Mouse (Mus musculus): ENCODE measurements around the gene Chrna4.

Chrna4 gene

DNA sequence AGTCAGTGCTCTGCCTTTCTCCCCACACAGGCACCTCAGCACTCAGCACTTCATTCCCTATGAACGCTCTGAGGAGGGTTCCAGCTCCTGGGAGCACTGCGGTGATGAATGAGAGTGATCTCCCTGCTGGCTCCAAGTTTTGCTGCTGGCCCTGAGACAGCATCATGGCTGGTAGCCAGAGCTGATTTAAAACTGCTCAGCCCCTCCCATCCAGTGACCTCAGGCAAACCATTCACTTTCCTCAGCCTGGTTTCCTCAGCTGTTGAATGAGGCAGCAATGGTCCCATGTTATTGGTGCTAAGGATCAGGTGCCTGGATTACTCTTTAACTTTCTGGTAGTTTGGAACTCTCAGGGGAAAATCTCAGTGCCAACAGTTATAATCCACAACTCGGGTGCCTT, at the start of gene Chrna4:
Gene Chrna4, minus strand, starts transcription at position 110 of the 400 bp plus-strand sequence.
- DNase-seq (ENCODE audit: low spot score in 2 of 2), result no peak

DNA sequence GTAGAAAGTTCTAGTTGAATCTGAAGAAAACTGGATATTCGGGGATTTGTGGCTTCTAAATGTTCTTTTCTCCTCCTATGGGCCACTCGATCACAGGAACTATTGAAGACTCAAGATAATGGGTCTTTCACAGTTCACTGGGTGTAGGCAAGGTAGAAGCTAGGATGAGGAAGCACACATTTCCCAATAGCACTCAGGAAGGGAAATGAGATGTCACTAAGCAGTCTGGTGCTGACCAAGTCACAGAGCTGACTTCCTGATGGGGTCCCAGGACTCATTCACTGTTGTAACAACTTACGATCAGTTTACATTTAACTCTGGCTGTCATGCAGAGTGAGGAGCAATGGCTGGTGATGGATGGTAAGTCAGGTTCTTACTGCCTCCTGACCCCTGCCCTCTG, 46.8 kb upstream of the Chrna4 start:
- no peak for DNase-seq (ENCODE audit: low spot score in 2 of 2)

DNA sequence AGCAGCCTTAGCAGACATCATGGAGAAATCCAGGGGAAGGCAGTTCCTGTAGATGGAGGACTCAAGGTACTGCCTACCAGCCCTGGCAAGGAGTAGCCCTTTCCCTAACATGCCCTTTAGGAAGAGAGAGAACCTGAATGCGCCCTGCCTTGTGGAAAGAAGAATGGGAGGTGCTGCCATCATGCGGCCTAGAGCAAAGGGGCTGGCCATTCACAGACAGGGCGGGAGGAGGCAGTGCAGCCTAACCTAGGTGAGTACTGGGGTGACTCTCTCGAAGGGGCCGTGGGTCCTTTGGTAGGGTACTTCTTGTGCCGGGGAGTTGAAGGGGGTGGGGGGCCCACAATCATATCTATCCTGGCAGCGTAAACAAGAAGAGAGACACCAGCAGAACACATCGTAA, 41.7 kb upstream of the Chrna4 start:
- DNase-seq (ENCODE audit: low spot score in 2 of 2), result no peak

DNA sequence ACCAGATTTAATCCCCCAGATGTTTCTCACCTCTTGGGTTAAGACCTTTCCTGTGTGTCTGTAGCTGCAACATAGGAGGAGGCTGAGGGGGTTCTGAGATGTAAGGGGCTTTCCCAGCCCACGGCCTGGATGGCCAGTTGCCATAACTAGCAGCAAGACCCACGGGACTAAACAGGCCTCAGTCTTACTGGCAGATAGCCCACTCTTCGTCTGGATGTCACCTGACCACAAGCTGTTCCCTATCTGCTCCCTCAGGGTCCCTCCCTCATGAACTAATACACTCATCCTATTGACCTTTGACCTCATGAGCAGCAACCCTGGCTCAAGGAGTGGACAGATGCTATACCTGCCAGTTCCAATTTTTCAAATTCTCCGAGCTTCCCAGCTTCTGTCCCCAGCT, 40.6 kb upstream of the Chrna4 start:
- no peak for DNase-seq (ENCODE audit: low spot score in 2 of 2)

DNA sequence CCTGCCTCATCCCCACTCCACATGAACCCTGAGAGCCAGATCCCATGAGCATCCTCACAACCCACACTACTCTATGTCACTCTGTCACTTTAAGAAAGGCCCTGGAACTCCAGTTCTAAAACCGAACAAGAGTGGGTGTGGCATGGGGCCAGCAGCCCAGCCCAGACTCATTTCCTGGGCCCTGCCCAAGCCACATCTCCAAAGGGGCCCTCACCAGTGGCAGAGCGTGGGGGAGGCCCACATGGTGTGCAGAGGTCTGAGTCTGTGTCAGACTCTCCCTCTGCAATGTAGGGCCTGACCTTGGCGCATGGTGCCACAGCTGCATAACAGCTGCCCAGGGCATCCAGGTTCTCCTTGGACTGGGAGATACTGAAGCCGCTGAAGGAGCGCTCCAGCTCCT, 37.5 kb upstream of the Chrna4 start:
- peak in 1 of 2 experiments; percentile 34 for DNase-seq (ENCODE audit: low spot score in 2 of 2)

DNA sequence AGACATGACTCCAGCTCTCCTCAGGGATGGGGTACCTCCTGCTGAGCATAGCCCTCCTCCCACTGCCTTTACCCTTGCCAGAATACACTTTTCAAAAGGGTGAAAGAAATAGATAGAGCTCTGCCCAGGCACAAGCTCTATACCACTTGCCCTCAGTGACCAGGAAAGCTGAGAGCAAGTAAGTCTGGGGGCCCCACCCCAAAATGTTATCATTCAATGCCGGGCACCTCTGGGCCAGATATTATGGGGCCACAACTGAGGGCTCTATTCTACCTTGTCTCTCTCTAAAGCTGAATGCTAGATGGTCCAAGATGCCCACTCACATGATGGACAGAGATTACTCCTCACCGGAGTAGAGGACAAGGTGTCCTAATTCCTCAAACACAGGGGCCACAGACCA, 36.2 kb upstream of the Chrna4 start:
- no peak for DNase-seq (ENCODE audit: low spot score in 2 of 2)

DNA sequence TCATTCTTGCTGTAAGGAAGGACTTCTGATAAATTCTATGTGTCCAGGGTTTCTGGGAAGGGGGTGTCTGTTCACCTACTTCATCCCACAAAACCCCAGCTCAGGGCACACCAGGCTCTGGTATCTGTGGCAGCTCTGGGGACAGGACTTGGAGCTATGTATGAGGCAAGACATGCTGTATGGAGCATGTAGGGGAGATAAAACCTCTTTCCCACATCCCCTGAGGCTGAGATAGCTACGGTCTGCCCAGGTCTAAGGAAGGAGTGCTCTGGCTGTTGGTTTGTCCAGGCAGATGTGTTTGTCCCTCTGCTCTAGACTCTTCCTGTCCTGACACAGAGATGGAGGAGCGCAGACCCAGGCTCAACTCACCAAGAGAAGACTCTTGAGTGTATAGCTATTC, 35.6 kb upstream of the Chrna4 start:
- DNase-seq (ENCODE audit: low spot score in 2 of 2), result no peak

DNA sequence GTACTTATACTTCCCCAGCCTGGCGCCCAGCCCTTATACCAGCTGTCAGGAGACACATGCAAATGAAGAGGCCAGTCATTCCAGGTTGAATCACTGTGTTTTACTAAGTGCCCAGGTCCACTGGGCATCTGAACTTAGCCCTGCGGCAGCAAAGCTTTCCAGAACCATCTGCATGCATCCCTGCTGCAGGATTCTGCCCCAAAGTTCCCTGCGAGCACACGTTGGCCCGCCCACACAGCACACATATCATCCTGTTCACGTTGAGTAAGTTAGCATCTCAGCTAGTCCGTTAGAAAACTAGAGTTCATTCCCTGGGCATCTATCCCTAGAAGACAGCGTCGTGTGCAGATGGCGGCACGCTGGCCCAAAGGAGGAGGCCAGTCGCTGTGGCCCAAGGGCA, 32.2 kb upstream of the Chrna4 start:
- DNase-seq (ENCODE audit: low spot score in 2 of 2), result no peak

DNA sequence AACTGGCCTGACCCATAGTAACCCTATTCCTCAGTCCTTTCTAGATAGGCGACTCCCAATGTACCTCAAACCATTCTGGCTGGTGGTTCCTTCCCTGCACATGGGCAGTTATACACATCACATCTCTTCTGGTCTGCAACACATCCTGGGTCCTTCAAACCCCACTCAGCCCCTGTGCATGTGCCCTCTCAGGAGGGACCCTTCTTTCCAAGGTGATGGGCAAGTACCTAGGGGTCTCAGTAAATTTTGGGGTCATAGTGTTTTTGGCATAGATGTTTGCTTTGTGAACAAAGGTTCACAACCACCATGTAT, 29.0 kb upstream of the Chrna4 start:
- no peak for DNase-seq (ENCODE audit: low spot score in 2 of 2)

DNA sequence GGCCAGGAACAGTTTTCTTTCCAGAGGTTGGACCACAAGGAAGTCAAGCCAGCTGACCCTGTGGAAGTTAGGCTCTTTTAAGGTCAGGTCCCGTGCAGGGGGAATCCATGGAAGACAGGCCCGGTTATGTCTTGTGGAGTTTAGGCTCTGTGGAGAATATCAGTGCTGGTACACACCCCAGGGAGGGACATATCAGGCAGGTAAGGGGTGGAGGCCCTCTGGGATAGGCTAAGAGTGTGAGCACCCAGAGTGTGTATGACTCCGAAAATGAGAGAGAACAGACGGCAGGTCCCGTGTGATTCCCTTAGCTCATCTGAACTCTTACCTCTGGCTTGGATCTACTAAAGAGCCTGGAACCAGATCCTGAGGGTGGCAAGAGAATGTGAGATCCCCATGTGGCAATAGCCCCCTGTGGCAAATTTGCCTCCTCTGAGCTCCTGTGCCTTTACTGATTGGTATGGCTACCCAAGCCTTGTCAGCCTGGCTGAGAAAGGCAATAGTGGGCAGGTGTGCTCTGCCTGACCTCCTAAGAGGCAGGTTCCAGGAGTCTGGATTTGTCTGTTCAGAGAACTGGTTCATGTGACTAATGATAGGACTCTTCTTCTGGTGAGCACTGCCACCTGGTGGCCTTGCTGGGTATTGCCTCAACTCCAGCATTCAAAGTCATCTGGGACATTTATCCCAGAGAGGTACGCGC, 28.5 kb upstream of the Chrna4 start:
- DNase-seq (ENCODE audit: low spot score in 2 of 2), result peak; percentile 63 to 85

DNA sequence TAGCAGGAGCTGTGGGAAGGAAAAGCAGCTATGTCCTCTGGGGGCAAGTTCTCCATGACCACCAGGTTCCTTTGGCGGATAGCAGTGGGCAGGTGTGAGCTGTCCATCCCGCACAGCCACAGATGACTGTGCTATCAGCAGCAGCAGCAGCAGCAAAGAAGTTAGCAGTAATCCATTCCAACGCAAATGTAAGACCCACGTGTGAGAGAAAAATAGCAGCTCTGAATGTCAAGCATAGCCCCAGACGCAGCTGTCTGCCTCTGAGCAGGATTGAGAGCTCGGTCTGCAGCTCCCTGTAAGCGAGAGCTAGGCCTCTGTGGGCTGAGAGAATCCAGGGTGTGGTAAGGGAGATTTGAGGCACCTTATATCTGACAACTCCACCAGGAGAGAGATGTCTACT, 26.8 kb upstream of the Chrna4 start:
- no peak for DNase-seq (ENCODE audit: low spot score in 2 of 2)

DNA sequence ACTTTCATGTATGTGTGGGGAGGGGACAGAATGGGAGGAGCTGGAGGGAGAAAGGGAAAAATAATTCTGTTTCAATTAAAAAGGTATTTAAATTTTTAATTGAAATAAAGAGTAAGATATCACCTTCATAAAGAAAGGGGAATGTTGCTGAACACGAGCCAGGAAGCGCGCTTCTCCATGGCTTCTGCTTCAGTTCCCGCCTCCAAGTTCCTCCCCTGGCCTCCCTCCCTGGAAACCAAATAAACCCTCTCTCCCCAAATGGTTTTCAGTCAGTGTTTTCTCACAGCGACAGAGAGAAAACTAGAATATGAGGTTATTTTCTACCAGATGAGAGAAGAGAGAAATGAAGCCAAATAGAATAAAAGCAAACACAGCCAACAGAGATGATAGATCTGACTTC, 25.2 kb upstream of the Chrna4 start:
- no peak for DNase-seq (ENCODE audit: low spot score in 2 of 2)

DNA sequence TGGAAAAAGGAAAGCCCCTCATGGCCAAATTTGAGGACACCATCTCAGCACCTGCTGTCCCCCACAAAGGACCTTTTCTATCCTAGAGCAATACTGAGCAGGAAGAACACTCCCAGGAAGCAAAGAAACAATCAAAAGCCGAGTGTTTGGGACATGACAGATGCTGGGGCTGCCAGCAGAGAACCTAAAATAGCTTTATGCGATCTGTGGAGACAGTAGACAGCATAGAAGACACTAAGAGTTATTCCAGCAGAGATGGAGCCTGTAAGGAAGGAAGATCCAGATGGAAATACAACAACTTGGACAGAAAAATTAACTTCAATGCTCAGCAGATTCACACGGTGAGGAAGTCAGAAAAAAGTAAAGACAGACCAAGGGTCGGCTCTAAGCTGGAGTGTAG, 22.5 kb upstream of the Chrna4 start:
- no peak for DNase-seq (ENCODE audit: low spot score in 2 of 2)

DNA sequence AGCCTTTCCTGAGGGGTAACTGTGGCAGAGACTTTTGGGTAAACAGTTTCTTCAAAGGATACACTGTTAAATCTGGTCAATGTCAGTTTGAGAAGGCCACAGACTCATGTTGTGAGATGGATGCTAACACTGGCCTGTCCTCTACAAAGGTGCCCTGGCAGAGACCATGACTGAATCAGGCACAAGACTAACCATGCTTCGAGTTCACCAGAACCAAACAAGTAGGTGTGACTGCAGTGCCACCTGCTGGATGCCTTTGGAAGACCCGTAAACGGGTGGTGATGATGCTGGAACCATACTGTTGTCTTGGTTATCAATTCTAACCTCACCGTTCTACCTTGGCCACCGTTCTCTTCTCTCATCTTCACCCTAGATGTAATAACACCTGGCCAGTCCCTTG, 16.8 kb upstream of the Chrna4 start:
- DNase-seq (ENCODE audit: low spot score in 2 of 2), result peak; percentile 40 to 81

DNA sequence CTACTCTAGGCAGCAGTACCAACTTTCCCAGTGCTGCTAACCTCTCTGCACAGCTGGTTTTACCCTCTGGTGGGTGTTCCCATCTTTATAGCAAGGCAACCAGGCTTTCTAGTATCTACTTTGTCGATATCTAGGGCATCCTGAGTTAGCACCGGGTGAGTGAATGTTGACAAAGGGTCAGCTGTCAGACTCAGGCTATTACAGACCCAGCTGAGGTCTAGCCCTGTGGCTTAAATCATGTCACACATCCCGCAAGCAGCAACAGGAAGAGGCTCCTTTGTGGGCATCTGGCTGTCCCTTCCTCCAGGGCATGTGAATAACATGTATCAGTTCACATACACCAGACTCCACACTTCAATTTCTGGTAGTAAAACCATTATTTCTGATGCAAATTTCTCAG, 14.8 kb upstream of the Chrna4 start:
- DNase-seq (ENCODE audit: low spot score in 2 of 2), result no peak

DNA sequence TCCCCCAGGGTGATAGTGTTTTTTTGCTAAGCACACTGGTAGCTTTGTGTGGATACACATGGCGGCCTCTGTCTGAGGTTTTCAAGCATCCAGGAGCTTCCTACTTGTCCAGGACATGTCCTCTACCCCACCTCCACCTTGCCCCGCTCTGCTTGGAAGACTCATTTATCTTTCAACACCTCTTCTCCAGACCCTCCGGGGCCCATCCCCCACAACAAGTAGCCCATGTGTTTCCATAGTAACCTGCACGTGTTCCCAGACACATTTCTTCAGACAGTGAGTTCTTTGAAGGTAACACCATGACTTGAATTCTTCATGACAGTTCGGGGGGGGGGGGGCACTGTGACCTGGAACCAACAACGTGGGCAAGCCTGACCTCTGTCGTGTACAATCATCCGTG, 14.0 kb upstream of the Chrna4 start:
- no peak for DNase-seq (ENCODE audit: low spot score in 2 of 2)

DNA sequence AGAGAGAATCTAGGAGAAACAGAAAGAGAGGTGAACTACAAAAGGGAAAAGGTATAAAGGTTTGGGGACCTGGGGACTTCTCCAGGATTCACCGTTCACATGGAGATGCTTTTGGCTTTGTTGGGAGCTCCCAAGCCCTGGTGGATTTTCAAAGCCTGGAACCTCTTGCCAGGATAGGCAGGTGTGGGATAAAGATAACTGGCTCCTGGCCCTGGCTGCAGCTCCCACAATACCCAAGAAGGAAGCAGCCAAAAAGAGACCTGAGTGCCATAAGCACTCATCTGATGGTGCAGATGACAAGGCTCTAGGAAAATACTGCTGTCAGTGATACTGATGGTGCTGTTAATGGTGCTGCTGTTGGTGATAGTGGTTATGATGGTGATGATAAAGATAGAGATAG, 8.8 kb upstream of the Chrna4 start:
- no peak for DNase-seq (ENCODE audit: low spot score in 2 of 2)

DNA sequence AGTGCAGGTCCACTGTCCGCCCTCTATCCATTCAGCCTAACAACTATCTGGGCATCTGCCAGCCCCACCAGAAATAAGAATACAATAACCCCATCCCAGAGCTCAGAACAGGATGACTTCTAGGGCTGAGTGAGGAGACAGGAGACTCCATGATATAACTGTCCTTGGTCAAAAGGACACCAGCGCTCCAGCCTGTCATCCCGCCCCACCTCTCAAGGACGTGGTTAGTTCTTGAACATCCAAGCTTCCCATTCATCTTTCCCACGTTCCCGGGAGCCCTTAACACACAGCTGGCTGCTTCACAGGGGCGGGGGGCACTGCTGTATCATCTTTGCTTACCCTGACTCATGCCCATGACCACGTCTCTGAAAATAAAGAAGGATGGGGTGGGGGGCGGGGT, 5.6 kb upstream of the Chrna4 start:
- no peak for DNase-seq (ENCODE audit: low spot score in 2 of 2)

DNA sequence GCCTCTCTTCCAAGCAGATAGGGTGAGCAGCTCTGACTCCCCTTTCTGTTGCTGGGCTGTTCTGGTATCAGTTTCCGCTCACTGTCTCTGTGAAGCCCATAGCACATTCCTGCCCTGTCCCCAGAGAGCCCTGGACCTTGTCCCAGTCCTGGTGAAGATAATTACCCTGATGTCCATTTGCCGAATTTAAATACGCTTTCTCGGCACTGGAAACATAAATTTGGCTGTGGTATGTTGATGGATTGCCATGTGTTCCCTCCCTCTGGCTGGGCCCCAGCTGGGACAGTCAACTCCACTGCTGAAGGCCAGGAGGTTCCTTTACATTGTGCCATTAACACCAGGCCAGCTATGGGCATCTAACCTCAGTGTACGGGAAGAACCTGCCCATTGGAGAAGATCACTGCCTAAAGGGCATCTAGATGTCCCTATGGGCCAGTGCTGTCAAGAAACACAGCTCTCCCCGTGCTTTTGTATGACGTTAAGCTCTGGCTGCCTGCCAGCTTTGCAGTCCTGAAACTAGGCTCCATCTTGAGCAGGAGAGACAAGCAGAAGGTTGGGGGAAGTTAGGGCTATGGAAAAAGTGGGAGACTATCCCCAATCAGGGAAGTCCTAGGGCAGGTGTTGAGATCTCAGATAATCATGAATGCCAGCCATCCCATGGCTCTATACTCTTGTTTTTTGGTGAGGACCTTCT, 5.1 kb upstream of the Chrna4 start:
- no peak for DNase-seq (ENCODE audit: low spot score in 2 of 2)

DNA sequence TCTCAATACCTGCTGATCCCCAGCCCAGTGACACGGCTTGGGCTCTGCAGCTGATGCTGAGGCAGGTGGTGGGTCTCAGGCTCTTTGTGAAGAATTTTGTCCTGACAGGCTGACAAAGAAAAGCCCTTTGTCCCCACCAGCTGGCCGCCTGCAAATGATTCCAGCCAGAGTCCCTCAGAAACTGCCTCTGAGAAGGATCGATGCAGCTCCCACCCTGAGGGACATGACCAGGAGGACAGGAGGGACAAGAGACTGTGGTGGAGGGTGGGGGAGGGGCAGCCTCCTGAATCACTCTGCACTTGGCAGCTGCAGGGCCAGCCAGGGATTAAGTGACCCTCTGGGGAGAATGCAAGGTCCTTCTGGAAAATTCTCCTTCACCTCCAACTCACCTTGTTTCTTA, 655 bp upstream of the Chrna4 start:
- DNase-seq (ENCODE audit: low spot score in 2 of 2), result no peak

DNA sequence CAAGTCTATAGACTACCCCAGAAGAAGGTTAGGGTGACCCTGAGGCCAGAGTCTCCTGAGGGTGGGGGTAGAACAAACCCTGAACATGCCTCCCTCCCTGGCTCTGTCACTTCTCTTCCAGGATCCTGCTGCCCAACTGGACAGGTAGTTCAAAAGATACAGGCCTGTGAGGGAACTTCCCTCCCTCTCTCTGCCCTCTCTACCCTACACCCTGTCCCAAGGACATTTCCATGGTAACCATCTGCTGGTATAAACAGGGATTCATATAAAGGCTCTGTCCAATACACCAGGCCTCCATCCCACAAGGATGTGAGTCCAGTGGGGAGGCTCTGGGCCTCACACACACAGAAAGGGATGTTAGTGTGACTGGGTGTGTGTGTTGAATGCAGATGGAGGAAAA, 970 bp downstream of the Chrna4 start:
- DNase-seq (ENCODE audit: low spot score in 2 of 2), result no peak

DNA sequence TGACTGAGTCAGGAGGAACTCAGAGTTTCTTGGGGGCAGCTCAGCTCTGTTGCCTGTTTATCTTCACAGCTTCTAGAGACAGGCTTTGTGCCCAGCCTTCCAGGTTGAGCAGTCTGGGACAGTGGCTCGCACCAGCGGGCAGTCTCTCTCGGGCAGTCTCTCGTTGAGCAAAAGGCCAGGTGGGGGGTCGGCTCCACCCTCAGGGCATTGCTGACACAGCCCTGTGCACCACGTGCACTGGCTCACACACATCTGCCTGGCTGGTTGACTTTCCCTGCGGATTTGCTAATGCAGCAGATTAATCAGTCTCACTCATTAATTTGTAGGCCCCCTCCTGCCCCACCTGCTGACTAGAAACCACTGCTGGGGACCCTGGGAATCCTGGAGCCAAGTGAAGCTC, 1.4 kb downstream of the Chrna4 start:
- DNase-seq (ENCODE audit: low spot score in 2 of 2), result no peak

DNA sequence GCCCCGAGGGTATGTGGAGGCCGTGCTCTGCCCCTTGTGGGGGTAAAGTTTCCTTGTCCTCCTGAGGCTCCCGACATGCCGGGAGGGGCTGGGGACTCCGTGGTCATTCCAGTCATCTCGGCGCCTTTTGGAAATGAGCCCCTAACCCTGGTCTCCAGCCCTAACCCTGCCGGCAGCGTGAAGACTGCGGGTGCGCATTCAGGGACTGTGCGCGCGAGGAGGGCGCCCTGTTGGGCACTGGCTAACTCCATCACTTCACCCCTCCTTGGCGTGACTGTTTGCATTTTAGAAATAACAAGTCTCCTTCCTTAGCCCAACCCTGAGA, 4.0 kb downstream of the Chrna4 start:
- no peak for DNase-seq (ENCODE audit: low spot score in 2 of 2)

DNA sequence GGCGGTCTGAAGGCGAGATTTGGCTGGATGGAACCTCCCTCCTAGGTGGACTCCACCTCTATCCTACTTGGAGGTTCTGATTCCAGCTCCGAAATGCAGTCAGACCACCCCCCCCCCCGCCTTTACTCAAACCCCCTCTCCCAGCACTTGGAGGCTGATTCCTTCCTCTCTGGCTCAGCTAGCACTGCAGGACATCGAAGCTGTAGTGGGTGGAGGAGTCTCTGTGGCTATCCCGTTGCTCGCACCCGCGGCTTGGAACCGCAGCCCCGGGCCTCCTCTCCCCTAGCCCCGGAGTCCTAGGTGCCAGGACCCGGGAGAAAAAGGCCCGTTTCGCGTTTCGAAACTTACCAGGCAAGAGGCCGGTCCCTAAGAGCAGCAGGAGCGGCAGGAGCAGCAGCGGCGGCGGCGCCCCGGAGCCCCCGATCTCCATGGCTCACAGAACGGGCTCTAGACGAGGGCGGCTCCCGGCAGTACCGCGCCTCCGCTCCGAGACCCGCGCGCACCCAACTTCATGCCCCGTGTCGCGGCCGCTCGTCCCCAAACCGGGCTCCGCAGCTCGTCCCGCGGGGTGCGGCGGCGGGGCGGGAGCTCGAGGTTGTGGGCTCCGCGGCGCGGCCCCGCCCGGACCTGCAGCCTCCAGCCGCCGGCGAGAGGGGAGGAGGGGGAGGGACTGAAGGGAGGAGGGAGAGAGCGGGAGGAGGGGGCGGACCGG, 4.5 kb downstream of the Chrna4 start:
- DNase-seq (ENCODE audit: low spot score in 2 of 2), result no peak
